Mouse (Mus musculus) liver, postnatal 0 days (tissue): Measurements from ENCODE around the gene Mrgprb1. TPM values are rescaled to one million over a fixed set of nuclear protein-coding genes. Genes with fewer than 3 reads are reported as not detected.
"Not testable (repeated sequence)": the region's sequence is repeated elsewhere in the genome, so short reads cannot be mapped to it uniquely, and the experiment has no call there.

Source experiments
- ATAC-seq: fragments of 200-750 bp; cut with Nextera tagmentation; 2 replicates; pipeline ENCODE4 v1.8.0; 2017; ENCODE audit warnings: mild to moderate bottlenecking, moderate library complexity
- DNase-seq: peaks from one replicate; pipeline ENCODE4 v3.0.0-alpha.2; 2016
- H3K27ac ChIP-seq: fragments of 300-500 bp; sonication (generic); 2 replicates; pipeline ENCODE4 v1.5.1; 2014; ENCODE audit warnings: antibody characterized with exemption, moderate library complexity, mild to moderate bottlenecking, low read depth
- H3K27me3 ChIP-seq: fragments of 300-500 bp; sonication (generic); 2 replicates; pipeline ENCODE4 v1.6.1; 2014; ENCODE audit warnings: low read length, control low read depth, mixed read lengths; ENCODE audit not compliant: insufficient read depth
- H3K36me3 ChIP-seq: fragments of 300-500 bp; sonication (generic); replicated peaks from 2 replicates; pipeline ENCODE4 v1.6.1; 2014; ENCODE audit warnings: mild to moderate bottlenecking, control low read depth, low read length, moderate library complexity, mixed read lengths; ENCODE audit not compliant: insufficient read depth
- H3K4me1 ChIP-seq: fragments of 300-500 bp; sonication (generic); 2 replicates; pipeline ENCODE4 v1.6.1; 2014; ENCODE audit warnings: antibody characterized with exemption, mild to moderate bottlenecking, control low read depth; ENCODE audit not compliant: insufficient read depth
- H3K4me2 ChIP-seq: fragments of 300-500 bp; sonication (generic); 2 replicates; pipeline ENCODE4 v1.6.1; 2014; ENCODE audit warnings: low read depth, mild to moderate bottlenecking, low read length, moderate library complexity, mixed read lengths
- H3K4me3 ChIP-seq: fragments of 300-500 bp; sonication (generic); 2 replicates; pipeline ENCODE4 v1.5.1; 2014; ENCODE audit warnings: low read depth, low read length
- H3K9ac ChIP-seq: fragments of 300-500 bp; sonication (generic); replicated peaks from 2 replicates; pipeline ENCODE4 v1.6.1; 2014; ENCODE audit warnings: mild to moderate bottlenecking, moderate library complexity
- H3K9me3 ChIP-seq: fragments of 300-500 bp; sonication (generic); 2 replicates; pipeline ENCODE4 v1.6.1; 2016; ENCODE audit warnings: mild to moderate bottlenecking, control low read depth, low read length, mixed read lengths
- CTCF ChIP-seq: sonication (generic); IDR thresholded peaks from 2 replicates; pipeline ENCODE4 v1.5.1; 2016; ENCODE audit warnings: antibody characterized with exemption, low read depth
- EP300 ChIP-seq: IDR thresholded peaks from 2 replicates; pipeline ENCODE4 v1.6.1; 2016; ENCODE audit warnings: antibody characterized with exemption, low read depth, mild to moderate bottlenecking
- WGBS: fragments of 180-500 bp; shearing (Covaris S2); extraction: QIAGEN DNeasy Blood & Tissue Kit; methylation state at CpG from one replicate; pipeline ENCODE4 v1.1.7; 2014; ENCODE audit not compliant: insufficient replicate concordance; 5-methylcytosine and 5-hydroxymethylcytosine counted together
- polyA plus RNA-seq: library from polyadenylated mRNA; unstranded; fragments of >200 nt; fragmentation: Nextera tagmentation; extraction: Ambion mirVana; gene quantifications from 2 replicates; pipeline ENCODE4 v1.2.1, GENCODE M21; 2015

Gene Mrgprb1
- 0.04 TPM in 1 of 2 replicates, not detected in the other for polyA plus RNA-seq

- WGBS, result 87% methylated on average over 3 of the region's 3 CpGs
- TF ChIP-seq EP300 (no peak), CTCF (no peak)
These were observed at the start of gene Mrgprb1 for GRCm38 (mm10) chr7:48456242-48456641. TSS of gene Mrgprb1 (minus strand) at chr7:48456342.

DNA sequence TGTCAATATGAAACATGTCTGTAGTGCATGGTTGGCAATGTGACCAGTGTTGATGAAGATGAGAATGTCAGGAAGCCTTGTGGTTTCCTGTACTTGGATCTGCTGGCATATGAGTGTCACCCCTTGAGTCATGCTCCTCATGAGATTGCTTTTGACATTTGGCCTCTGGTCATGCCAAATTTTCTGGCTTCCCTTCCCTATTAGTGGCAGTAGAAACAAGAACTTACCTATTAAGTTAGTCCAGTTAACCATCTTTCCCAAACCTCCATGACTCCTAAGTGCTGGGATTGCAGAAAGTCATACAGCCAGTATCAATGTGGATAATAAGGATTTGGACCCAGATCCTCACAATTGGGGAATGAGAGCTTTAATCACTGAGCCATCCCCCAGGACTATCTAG lies 43.1 kb upstream of the Mrgprb1 start, which contains the start of gene Mrgprx2:
Gene Mrgprx2 (minus strand): TSS at position 101 of the 400 bp plus-strand sequence.
- H3K9ac ChIP-seq, result no peak within 1 kb of the TSS
- no peaks in the 10 kb centered on the region for H3K36me3 ChIP-seq
- TF ChIP-seq EP300 (no peak), CTCF (no peak)
- no peak within 1 kb of the TSS for H3K4me3 ChIP-seq
- no peak within 1 kb of the TSS for H3K4me2 ChIP-seq
- no peaks in the 10 kb centered on the region for H3K4me1 ChIP-seq
- H3K9me3 ChIP-seq, result no peaks in the 10 kb centered on the region
- ATAC-seq (no peak), DNase-seq (no peak)
- no peaks in the 10 kb centered on the region for H3K27me3 ChIP-seq
- H3K27ac ChIP-seq, result no peak within 1 kb of the TSS

More at GRCm38 (mm10) chr7:48456242-48456641, at the start of gene Mrgprb1:
- ATAC-seq (no peak), DNase-seq (no peak)
- Histone ChIP-seq H3K4me3 (no peak within 1 kb of the TSS), H3K9me3 (no peaks in the 10 kb centered on the region), H3K4me2 (no peak within 1 kb of the TSS), H3K27ac (no peak within 1 kb of the TSS), H3K9ac (no peak within 1 kb of the TSS), H3K27me3 (no peaks in the 10 kb centered on the region), H3K4me1 (no peaks in the 10 kb centered on the region), H3K36me3 (no peaks in the 10 kb centered on the region)

GRCm38 (mm10) chr7:48436581-48436980 lies 19.6 kb downstream of the Mrgprb1 start:
- no peak for TF ChIP-seq CTCF
- TF ChIP-seq EP300, result no peak
- Histone ChIP-seq H3K27ac (no peak overlapping the region), H3K36me3 (no peaks in the 10 kb centered on the region), H3K9me3 (peaks cover 2% of the 10 kb centered on the region; the same call in 1 of the 2 replicates), H3K27me3 (no peaks in the 10 kb centered on the region), H3K4me2 (no peak overlapping the region), H3K4me3 (no peak overlapping the region), H3K4me1 (no peaks in the 10 kb centered on the region), H3K9ac (no peak overlapping the region)
- WGBS, result 43% methylated on average over 3 of the region's 3 CpGs
- DNase-seq (no peak), ATAC-seq (no peak)

DNA sequence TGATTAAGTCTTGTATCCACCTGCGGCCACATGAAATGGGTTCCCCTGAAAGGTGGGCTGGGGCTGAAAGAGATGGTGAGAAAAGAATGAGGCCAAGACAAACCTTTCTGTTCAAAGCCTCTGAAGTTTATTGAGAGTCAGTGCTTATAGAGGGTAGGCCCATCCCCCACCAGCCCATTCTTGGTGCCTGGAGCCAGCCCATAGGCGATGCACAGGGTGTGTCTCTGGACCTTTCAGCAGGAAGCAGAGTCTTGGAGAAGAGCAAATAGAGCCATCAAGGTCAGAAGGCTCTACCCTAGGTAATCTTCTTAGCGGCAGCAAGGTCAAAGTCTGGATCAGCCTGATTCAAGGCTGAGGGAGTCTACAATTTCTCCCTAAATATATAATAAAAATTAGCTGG lies 20.2 kb downstream of the Mrgprb1 start:
- WGBS, result 59% methylated on average over 3 of the region's 3 CpGs
- DNase-seq, H3K4me1 ChIP-seq, H3K4me2 ChIP-seq, ATAC-seq, H3K27ac ChIP-seq, H3K9me3 ChIP-seq, H3K4me3 ChIP-seq, H3K36me3 ChIP-seq, H3K9ac ChIP-seq, H3K27me3 ChIP-seq: not testable (repeated sequence)

Other genes starting within 250 kb of the Mrgprb1 start
- gene Mrgprb8, start 67.8 kb downstream of the Mrgprb1 start, polyA plus RNA-seq, result not detected in 2 replicates
- gene Mrgprx2, start 43.0 kb upstream of the Mrgprb1 start, polyA plus RNA-seq, result not detected in 2 replicates
- gene Mrgprb2, start 101.7 kb upstream of the Mrgprb1 start, polyA plus RNA-seq, result 0.06 TPM in 1 of 2 replicates, not detected in the other
- gene Mrgprb3, start 187.5 kb upstream of the Mrgprb1 start, polyA plus RNA-seq, result not detected in 2 replicates